Mouse (Mus musculus) right cerebral cortex, adult 18-20 months (tissue): Measurements from ENCODE around the gene Vapb.
A peak's percentile ranks its signal among the peaks of the same experiment; 100 is the strongest.
"Not testable (repeated sequence)": the region's sequence is repeated elsewhere in the genome, so short reads cannot be mapped to it uniquely, and the experiment has no call there.

Source experiments
- DNase-seq: peaks from one replicate; pipeline ENCODE4 v3.0.0; 2022; ENCODE audit warnings: mixed read lengths

Vapb gene

GRCm38 (mm10) chr2:173737222-173737989 is at the start of gene Vapb:
TSS of gene Vapb (plus strand) at chr2:173737511.
- DNase-seq, result peak; percentile 99

- no peak for DNase-seq
These were observed 47.5 kb upstream of the Vapb start for GRCm38 (mm10) chr2:173689835-173690234.

GRCm38 (mm10) chr2:173691748-173692147 is 45.6 kb upstream of the Vapb start:
- no peak for DNase-seq

GRCm38 (mm10) chr2:173692693-173693092 is 44.6 kb upstream of the Vapb start:
- no peak for DNase-seq

- peak; percentile 14 for DNase-seq
These were observed 38.5 kb upstream of the Vapb start for GRCm38 (mm10) chr2:173698850-173699249.

- peak; percentile 16 for DNase-seq
These were observed 35.0 kb upstream of the Vapb start for GRCm38 (mm10) chr2:173702096-173702866.

- no peak for DNase-seq
These were observed 34.5 kb upstream of the Vapb start for GRCm38 (mm10) chr2:173702867-173703237.

- DNase-seq, result no peak
These were observed 31.3 kb upstream of the Vapb start for GRCm38 (mm10) chr2:173705827-173706551.

- not testable (repeated sequence) for DNase-seq
These were observed 29.7 kb upstream of the Vapb start for GRCm38 (mm10) chr2:173707626-173708025.

GRCm38 (mm10) chr2:173710193-173710592 is 27.1 kb upstream of the Vapb start:
- DNase-seq, result no peak

- DNase-seq, result no peak
These were observed 24.7 kb upstream of the Vapb start for GRCm38 (mm10) chr2:173712656-173713055.

GRCm38 (mm10) chr2:173713241-173713640 is 24.1 kb upstream of the Vapb start:
- DNase-seq, result no peak

GRCm38 (mm10) chr2:173714620-173715218 is 22.6 kb upstream of the Vapb start:
- no peak for DNase-seq

GRCm38 (mm10) chr2:173716966-173717365 is 20.3 kb upstream of the Vapb start:
- DNase-seq, result no peak

- not testable (repeated sequence) for DNase-seq
These were observed 18.2 kb upstream of the Vapb start, which contains the start of gene 1700010B08Rik for GRCm38 (mm10) chr2:173719115-173719514. TSS of gene 1700010B08Rik (plus strand) at chr2:173719415.

GRCm38 (mm10) chr2:173722251-173722857 is 15.0 kb upstream of the Vapb start:
- DNase-seq, result no peak

GRCm38 (mm10) chr2:173724382-173724781 is 12.9 kb upstream of the Vapb start:
- DNase-seq, result no peak

- no peak for DNase-seq
These were observed 12.1 kb upstream of the Vapb start for GRCm38 (mm10) chr2:173724940-173725807.

GRCm38 (mm10) chr2:173725819-173726218 is 11.5 kb upstream of the Vapb start:
- DNase-seq, result no peak

GRCm38 (mm10) chr2:173730444-173730966 is 6.8 kb upstream of the Vapb start:
- no peak for DNase-seq

- no peak for DNase-seq
These were observed 2.9 kb upstream of the Vapb start for GRCm38 (mm10) chr2:173734426-173734825.
